ENCODE assay signal across 7 mouse cellular contexts in genomic region chr11:120579316-120580107, GRCm38 (mm10). TPM values are rescaled to one million over a fixed set of nuclear protein-coding genes. Genes with fewer than 3 reads are reported as not detected.
A peak's percentile ranks its signal among the peaks of the same experiment; 100 is the strongest.
DNase-seq lines count a peak whose midpoint lies in the region; ATAC-seq and TF ChIP-seq lines count a peak whose summit lies in the region.

No protein-coding gene starts in this region.

- WGBS in hindbrain, embryonic 14.5 days = 67% methylated on average over 15 of the region's 15 CpGs
- WGBS in small intestine, adult 2 months = 52% methylated on average over 15 of the region's 15 CpGs

- H3K36me3 ChIP-seq in hindbrain, embryonic 14.5 days (replicated peaks; ENCODE audit: control insufficient read depth, insufficient read depth) = peaks cover 37% of the 10 kb centered on the region
- peaks cover 26% of the 10 kb centered on the region for H3K36me3 ChIP-seq in small intestine, adult 2 months (ENCODE audit: control insufficient read depth, insufficient read depth, low read length)

- TF ChIP-seq CTCF in small intestine, adult 2 months (IDR thresholded peaks at IDR 0.05; ENCODE audit: extremely low read depth, insufficient read length, insufficient replicate concordance, low read depth, low read length) = peak; percentile 91; the same call in 1 of the 2 replicates

- no peak overlapping the region for H3K27ac ChIP-seq in hindbrain, embryonic 14.5 days
- H3K27ac ChIP-seq in small intestine, adult 2 months (ENCODE audit: insufficient read depth, low read depth, low read length) = peak overlapping the region; percentile 73

- no peaks in the 10 kb centered on the region for H3K9me3 ChIP-seq in hindbrain, embryonic 14.5 days (ENCODE audit: control insufficient read depth, low read length)

- no peak for ATAC-seq in hindbrain, embryonic 14.5 days (ENCODE audit: low FRiP score)
- ATAC-seq in megakaryocyte progenitor cell, adult 5-6 weeks (replicated peaks; ENCODE audit: poor library complexity) = peak; percentile 36

- H3K4me2 ChIP-seq in hindbrain, embryonic 14.5 days (replicated peaks) = peak overlapping the region; percentile 91

- peak; percentile 87 for DNase-seq in ZHBTc4 (ENCODE audit: low read depth, low spot score)
- peak; percentile 79 for DNase-seq in cerebellum, adult 9-10 months
- DNase-seq in forelimb bud, embryonic 11.5 days (ENCODE audit: low read depth, low spot score) = peak; percentile 85
- DNase-seq in hindbrain, embryonic 14.5 days (ENCODE audit: low spot score) = peak; percentile 86
- peak; percentile 62 to 67 for DNase-seq in left cerebral cortex, postnatal 25 days (ENCODE audit: low spot score in 2 of 2)

- peaks cover 19% of the 10 kb centered on the region for H3K4me1 ChIP-seq in hindbrain, embryonic 14.5 days (replicated peaks; ENCODE audit: control insufficient read depth, insufficient read depth, low read length)
- H3K4me1 ChIP-seq in small intestine, adult 2 months (ENCODE audit: control insufficient read depth, insufficient read depth, insufficient read length, low read length) = peaks cover 38% of the 10 kb centered on the region

- H3K9ac ChIP-seq in hindbrain, embryonic 14.5 days = peak overlapping the region; percentile 80

- TF ChIP-seq POLR2A in small intestine, adult 2 months (IDR thresholded peaks at IDR 0.05; ENCODE audit: low read depth, low read length) = peak; percentile 31; the same call in 1 of the 2 replicates

- intact Hi-C loops in left cerebral cortex, postnatal 25 days (cut with DNase I) = loop anchor here (2.0 kb wide), 2 partner anchors 61 to 133 kb away; partner anchors contain the start of genes Cenpx and Lrrc45

- no peaks in the 10 kb centered on the region for H3K27me3 ChIP-seq in hindbrain, embryonic 14.5 days (ENCODE audit: control insufficient read depth, insufficient read depth, low read length)
- no peaks in the 10 kb centered on the region for H3K27me3 ChIP-seq in small intestine, adult 2 months (ENCODE audit: control insufficient read depth, insufficient read depth, low read length)

- peak overlapping the region; percentile 87 for H3K4me3 ChIP-seq in hindbrain, embryonic 14.5 days (replicated peaks; ENCODE audit: low read length)
- peak overlapping the region; percentile 81 for H3K4me3 ChIP-seq in small intestine, adult 2 months (ENCODE audit: low read depth, low read length)

RNA-seq across cellular contexts. Expression of gene Arhgdia, which starts 1.9 kb away (rescaled TPM):
- 435 and 490 TPM in 2 replicates for polyA plus RNA-seq in hindbrain, embryonic 14.5 days (2014; fragmentation: Nextera tagmentation; extraction: Ambion mirVana)
- 100 to 1,000 TPM; 340 to 344 TPM for total RNA-seq in left cerebral cortex, postnatal 25 days (2021)
- total RNA-seq in megakaryocyte progenitor cell, adult 5-6 weeks (2015) = 401 and 420 TPM in 2 replicates
- 177 and 193 TPM in 2 replicates for total RNA-seq in megakaryocyte progenitor cell, adult 5-6 weeks (2017)
- 489 and 1,022 TPM in 2 replicates for polyA plus RNA-seq in small intestine, adult 2 months (2012; rRNA removed)

RNA-seq across cellular contexts. Expression of gene P4hb, which starts 6.5 kb away (rescaled TPM):
- 295 and 326 TPM in 2 replicates for polyA plus RNA-seq in hindbrain, embryonic 14.5 days (2014; fragmentation: Nextera tagmentation; extraction: Ambion mirVana)
- total RNA-seq in left cerebral cortex, postnatal 25 days (2021) = 100 to 1,000 TPM; 125 to 127 TPM
- total RNA-seq in megakaryocyte progenitor cell, adult 5-6 weeks (2015) = 669 and 748 TPM in 2 replicates
- 1,254 and 1,320 TPM in 2 replicates for total RNA-seq in megakaryocyte progenitor cell, adult 5-6 weeks (2017)
- 442 and 705 TPM in 2 replicates for polyA plus RNA-seq in small intestine, adult 2 months (2012; rRNA removed)

RNA-seq across cellular contexts. Expression of gene Alyref, which starts 18.7 kb away (rescaled TPM):
- polyA plus RNA-seq in hindbrain, embryonic 14.5 days (2014; fragmentation: Nextera tagmentation; extraction: Ambion mirVana) = 237 and 252 TPM in 2 replicates
- 10 to 100 TPM; 59.9 to 61.2 TPM for total RNA-seq in left cerebral cortex, postnatal 25 days (2021)
- 197 and 227 TPM in 2 replicates for total RNA-seq in megakaryocyte progenitor cell, adult 5-6 weeks (2015)
- total RNA-seq in megakaryocyte progenitor cell, adult 5-6 weeks (2017) = 266 and 298 TPM in 2 replicates
- 12.0 and 24.0 TPM in 2 replicates for polyA plus RNA-seq in small intestine, adult 2 months (2012; rRNA removed)

RNA-seq across cellular contexts. Expression of gene Anapc11, which starts 18.7 kb away (rescaled TPM):
- 227 and 229 TPM in 2 replicates for polyA plus RNA-seq in hindbrain, embryonic 14.5 days (2014; fragmentation: Nextera tagmentation; extraction: Ambion mirVana)
- total RNA-seq in left cerebral cortex, postnatal 25 days (2021) = 10 to 100 TPM; 93.2 to 94.8 TPM
- total RNA-seq in megakaryocyte progenitor cell, adult 5-6 weeks (2015) = 66.2 and 67.6 TPM in 2 replicates
- total RNA-seq in megakaryocyte progenitor cell, adult 5-6 weeks (2017) = 22.9 and 25.7 TPM in 2 replicates
- polyA plus RNA-seq in small intestine, adult 2 months (2012; rRNA removed) = 46.4 and 97.9 TPM in 2 replicates

RNA-seq across cellular contexts. Expression of gene Ppp1r27, which starts 28.6 kb away (rescaled TPM):
- 0.29 TPM in 1 of 2 replicates, not detected in the other for polyA plus RNA-seq in hindbrain, embryonic 14.5 days (2014; fragmentation: Nextera tagmentation; extraction: Ambion mirVana)
- total RNA-seq in left cerebral cortex, postnatal 25 days (2021) = not detected
- not detected in 2 replicates for total RNA-seq in megakaryocyte progenitor cell, adult 5-6 weeks (2015)
- 1.3 TPM in 1 of 2 replicates, not detected in the other for total RNA-seq in megakaryocyte progenitor cell, adult 5-6 weeks (2017)
- polyA plus RNA-seq in small intestine, adult 2 months (2012; rRNA removed) = 0.51 TPM in 1 of 2 replicates, not detected in the other

Comparison
In these comparisons a context has a peak if more than half of its experiments do, and no peak if none do; other contexts are left out.
1. RNA of gene P4hb, which starts 6.5 kb away (total RNA-seq): 669 to 1,320 TPM in megakaryocyte progenitor cell, adult 5-6 weeks; 125 to 127 TPM in left cerebral cortex, postnatal 25 days; every median in the first group is over 4 times any median in the second.
2. Peak in every context shown above with its lines, with median percentiles within 50 percentile points of each other: DNase-seq.